Mouse (Mus musculus) A20 (cell line): ENCODE results near the gene Zfp512.
"Not testable (repeated sequence)": the region's sequence is repeated elsewhere in the genome, so short reads cannot be mapped to it uniquely, and the experiment has no call there.

ENCODE experiments used
- DNase-seq: peaks from one replicate; pipeline ENCODE4 v3.0.0-alpha.2; 2011; ENCODE audit warnings: low read depth, low spot score

Zfp512 gene

GRCm38 (mm10) chr5:31451878-31452561 lies at the start of gene Zfp512:
Gene Zfp512, plus strand, starts transcription at chr5:31452431.
- DNase-seq: peak; percentile 98

- DNase-seq: not testable (repeated sequence)
Measured at GRCm38 (mm10) chr5:31434727-31435126, 17.5 kb upstream of the Zfp512 start.

GRCm38 (mm10) chr5:31451336-31451735 lies 895 bp upstream of the Zfp512 start:
- DNase-seq: peak; percentile 11

GRCm38 (mm10) chr5:31452562-31452878 lies 289 bp downstream of the Zfp512 start:
- DNase-seq: no peak

GRCm38 (mm10) chr5:31452886-31453410 lies 717 bp downstream of the Zfp512 start:
- peak; percentile 40 for DNase-seq

GRCm38 (mm10) chr5:31467798-31468197 lies 15.6 kb downstream of the Zfp512 start:
- DNase-seq: peak; percentile 40

- no peak for DNase-seq
Measured at GRCm38 (mm10) chr5:31469711-31470110, 17.5 kb downstream of the Zfp512 start.

GRCm38 (mm10) chr5:31470334-31470733 lies 18.1 kb downstream of the Zfp512 start:
- DNase-seq: peak; percentile 55

- no peak for DNase-seq
Measured at GRCm38 (mm10) chr5:31480536-31480935, 28.3 kb downstream of the Zfp512 start.

- no peak for DNase-seq
Measured at GRCm38 (mm10) chr5:31485440-31485839, 33.2 kb downstream of the Zfp512 start, which contains the start of gene 4930548H24Rik. Gene 4930548H24Rik, plus strand, starts transcription at chr5:31485740.

- DNase-seq: peak; percentile 47
Measured at GRCm38 (mm10) chr5:31487889-31488288, 35.7 kb downstream of the Zfp512 start.

GRCm38 (mm10) chr5:31489116-31489769 lies 37.0 kb downstream of the Zfp512 start:
- no peak for DNase-seq

GRCm38 (mm10) chr5:31492031-31492430 lies 39.8 kb downstream of the Zfp512 start:
- no peak for DNase-seq

GRCm38 (mm10) chr5:31494513-31495297 lies 42.5 kb downstream of the Zfp512 start, which contains the start of gene Gpn1:
Gene Gpn1, plus strand, starts transcription at chr5:31494741.
- DNase-seq: peak; percentile 92

GRCm38 (mm10) chr5:31504843-31505242 lies 52.6 kb downstream of the Zfp512 start:
- no peak for DNase-seq

- peak; percentile 7 for DNase-seq
Measured at GRCm38 (mm10) chr5:31512481-31512880, 60.2 kb downstream of the Zfp512 start.

- no peak for DNase-seq
Measured at GRCm38 (mm10) chr5:31520556-31520955, 68.3 kb downstream of the Zfp512 start.

GRCm38 (mm10) chr5:31526354-31527116 lies 74.3 kb downstream of the Zfp512 start, which contains the start of gene Slc4a1ap:
Gene Slc4a1ap, plus strand, starts transcription at chr5:31526995.
- peak; percentile 92 for DNase-seq

GRCm38 (mm10) chr5:31527117-31527680 lies 75.0 kb downstream of the Zfp512 start:
- DNase-seq: no peak

- not testable (repeated sequence) for DNase-seq
Measured at GRCm38 (mm10) chr5:31527707-31528106, 75.5 kb downstream of the Zfp512 start, which contains the start of gene Supt7l. Gene Supt7l, minus strand, starts transcription at chr5:31527807.

GRCm38 (mm10) chr5:31528560-31528959 lies 76.3 kb downstream of the Zfp512 start:
- peak; percentile 58 for DNase-seq
